8 mouse cellular contexts compared by ENCODE assay signal in the genomic region with DNA sequence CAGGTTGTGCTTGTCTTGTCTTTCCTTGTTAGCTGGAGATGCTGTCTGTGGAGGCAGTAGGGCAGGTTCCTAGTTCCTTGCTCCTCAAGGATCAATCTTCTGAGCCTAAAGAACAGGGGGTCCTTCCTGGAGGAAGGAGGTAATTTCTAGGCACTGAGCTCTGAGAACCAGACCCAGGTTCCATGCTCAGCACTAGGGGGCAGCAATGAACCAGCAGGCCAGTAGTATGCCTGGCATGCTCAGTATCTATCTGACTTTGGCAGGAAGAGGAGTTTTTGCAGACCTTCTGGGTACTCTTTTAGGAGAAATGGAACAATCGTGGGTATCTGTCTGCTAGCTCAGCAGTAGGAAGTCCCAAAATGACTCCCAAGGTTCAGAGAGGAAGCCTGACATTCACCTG. TPM values are rescaled to one million over a fixed set of nuclear protein-coding genes. Genes with fewer than 3 reads are reported as not detected.
DNase-seq lines count a peak whose midpoint lies in the region; ATAC-seq and TF ChIP-seq lines count a peak whose summit lies in the region.

No protein-coding gene starts in this region.

- H3K4me3 ChIP-seq in heart, adult 2 months: no peak overlapping the region
- no peak overlapping the region for H3K4me3 ChIP-seq in limb, embryonic 13.5 days
- H3K4me3 ChIP-seq in midbrain, postnatal 0 days (ENCODE audit: low read depth, low read length): no peak overlapping the region
- no peak overlapping the region for H3K4me3 ChIP-seq in stomach, embryonic 15.5 days (replicated peaks)

- DNase-seq in 416B (ENCODE audit: low read depth): peak; percentile 77
- DNase-seq in adrenal gland, adult 8-10 months: peak; percentile 49
- peak; percentile 54 for DNase-seq in embryo, embryonic 11.5 days (ENCODE audit: low read depth, low spot score)
- DNase-seq in heart, adult 2 months: peak; percentile 71 to 77
- peak; percentile 42 to 74 for DNase-seq in kidney, adult 8-10 months
- DNase-seq in midbrain, postnatal 0 days (ENCODE audit: low spot score): peak; percentile 82

- no peaks in the 10 kb centered on the region for H3K9me3 ChIP-seq in limb, embryonic 13.5 days
- no peaks in the 10 kb centered on the region for H3K9me3 ChIP-seq in midbrain, postnatal 0 days (ENCODE audit: low read length)
- no peaks in the 10 kb centered on the region for H3K9me3 ChIP-seq in stomach, embryonic 15.5 days

- no peaks in the 10 kb centered on the region for H3K79me2 ChIP-seq in heart, adult 2 months (replicated peaks; ENCODE audit: control insufficient read depth, insufficient read depth, low read length)

- intact Hi-C loops in heart, adult 2 months (cut with DNase I): loop anchor here (1.0 to 2.0 kb wide), 4 partner anchors 39 to 128 kb away; no protein-coding TSS in a partner anchor

- TF ChIP-seq EP300 in heart, adult 2 months (IDR thresholded peaks at IDR 0.05; ENCODE audit: insufficient read depth, low read depth, low read length): peak; percentile 96

- ATAC-seq in limb, embryonic 13.5 days (ENCODE audit: low FRiP score, low read depth): peak; percentile 73; the same call in 1 of the 2 replicates
- peak; percentile 53; the same call in 1 of the 2 replicates for ATAC-seq in midbrain, postnatal 0 days (ENCODE audit: low FRiP score)
- ATAC-seq in stomach, embryonic 15.5 days (ENCODE audit: insufficient read depth, low FRiP score, low read depth): peak; percentile 55; the same call in 1 of the 2 replicates

- no peaks in the 10 kb centered on the region for H3K27me3 ChIP-seq in heart, adult 2 months (ENCODE audit: control insufficient read depth, insufficient read depth, low read length)
- no peaks in the 10 kb centered on the region for H3K27me3 ChIP-seq in limb, embryonic 13.5 days
- H3K27me3 ChIP-seq in midbrain, postnatal 0 days (ENCODE audit: insufficient read depth, low read length): no peaks in the 10 kb centered on the region
- no peaks in the 10 kb centered on the region for H3K27me3 ChIP-seq in stomach, embryonic 15.5 days (replicated peaks)

- no peak overlapping the region for H3K4me2 ChIP-seq in limb, embryonic 13.5 days (replicated peaks)
- H3K4me2 ChIP-seq in midbrain, postnatal 0 days (ENCODE audit: low read depth, low read length, poor library complexity, severe bottlenecking): no peak overlapping the region
- H3K4me2 ChIP-seq in stomach, embryonic 15.5 days: no peak overlapping the region

- H3K4me1 ChIP-seq in heart, adult 2 months (ENCODE audit: control insufficient read depth, insufficient read depth, low read length): peaks cover 2% of the 10 kb centered on the region; the same call in 1 of the 2 replicates
- peaks cover 12% of the 10 kb centered on the region; the same call in 1 of the 2 replicates for H3K4me1 ChIP-seq in limb, embryonic 13.5 days
- H3K4me1 ChIP-seq in midbrain, postnatal 0 days (ENCODE audit: insufficient read depth, low read length): peaks cover 11% of the 10 kb centered on the region; the same call in 1 of the 2 replicates
- H3K4me1 ChIP-seq in stomach, embryonic 15.5 days: no peaks in the 10 kb centered on the region

- peak; percentile 98; the same call in 1 of the 2 replicates for TF ChIP-seq CTCF in heart, adult 2 months (IDR thresholded peaks at IDR 0.05)
- peak; percentile 98 for TF ChIP-seq CTCF in midbrain, postnatal 0 days (IDR thresholded peaks at IDR 0.05)

- TF ChIP-seq POLR2A in heart, adult 2 months (IDR thresholded peaks at IDR 0.05; ENCODE audit: insufficient read depth, low read depth, low read length): no peak

- peak overlapping the region; percentile 14; the same call in 1 of the 2 replicates for H3K9ac ChIP-seq in heart, adult 2 months (ENCODE audit: low read depth, low read length)
- H3K9ac ChIP-seq in limb, embryonic 13.5 days: no peak overlapping the region
- H3K9ac ChIP-seq in midbrain, postnatal 0 days (replicated peaks; ENCODE audit: low read length, poor library complexity, severe bottlenecking): no peak overlapping the region
- no peak overlapping the region for H3K9ac ChIP-seq in stomach, embryonic 15.5 days

- peak overlapping the region; percentile 24; the same call in 1 of the 2 replicates for H3K27ac ChIP-seq in heart, adult 2 months
- H3K27ac ChIP-seq in limb, embryonic 13.5 days: no peak overlapping the region
- no peak overlapping the region for H3K27ac ChIP-seq in midbrain, postnatal 0 days (ENCODE audit: low read depth, low read length)
- no peak overlapping the region for H3K27ac ChIP-seq in stomach, embryonic 15.5 days

- WGBS in heart, adult 2 months: 0% methylated on average over 1 of the region's 1 CpGs
- WGBS in limb, embryonic 13.5 days: 15% methylated on average over 1 of the region's 1 CpGs
- 4% methylated on average over 1 of the region's 1 CpGs for WGBS in midbrain, postnatal 0 days
- 3% methylated on average over 1 of the region's 1 CpGs for WGBS in stomach, embryonic 15.5 days

- no peaks in the 10 kb centered on the region for H3K36me3 ChIP-seq in heart, adult 2 months (ENCODE audit: control insufficient read depth, insufficient read depth, low read length)
- H3K36me3 ChIP-seq in limb, embryonic 13.5 days: peaks cover 3% of the 10 kb centered on the region
- no peaks in the 10 kb centered on the region; the same call in 1 of the 2 replicates for H3K36me3 ChIP-seq in midbrain, postnatal 0 days (ENCODE audit: insufficient read depth, low read length)
- no peaks in the 10 kb centered on the region for H3K36me3 ChIP-seq in stomach, embryonic 15.5 days

RNA-seq across cellular contexts. Expression of gene Msantd1, which starts 8.0 kb away (rescaled TPM):
- 1 to 10 TPM; 1.1 to 2.8 (median 2.3) TPM for total RNA-seq in adrenal gland, adult 8-10 months (2022)
- under 1 TPM in 1 of 2 experiments, not detected in 1; 0.66 TPM for total RNA-seq in heart, adult 2 months (2021)
- 0.96 and 1.0 TPM in 2 replicates for polyA plus RNA-seq in heart, adult 2 months (2012; rRNA removed)
- 0.47 and 0.66 TPM in 2 replicates for polyA plus RNA-seq in limb, embryonic 13.5 days (2015; fragmentation: Nextera tagmentation; extraction: Ambion mirVana)
- total RNA-seq in midbrain, postnatal 0 days (2014; rRNA removed): 17.0 and 21.0 TPM in 2 replicates
- polyA plus RNA-seq in midbrain, postnatal 0 days (2015; fragmentation: Nextera tagmentation; extraction: Ambion mirVana): 13.3 and 13.5 TPM in 2 replicates
- polyA plus RNA-seq in stomach, embryonic 15.5 days (2015; fragmentation: Nextera tagmentation; extraction: Ambion mirVana): 0.54 and 0.57 TPM in 2 replicates

RNA-seq across cellular contexts. Expression of gene Rgs12, which starts 33.4 kb away (rescaled TPM):
- 10 to 100 TPM; 20.0 to 27.2 (median 23.1) TPM for total RNA-seq in adrenal gland, adult 8-10 months (2022)
- total RNA-seq in heart, adult 2 months (2021): 10 to 100 TPM; 13.1 to 16.5 TPM
- polyA plus RNA-seq in heart, adult 2 months (2012; rRNA removed): 26.2 and 27.7 TPM in 2 replicates
- polyA plus RNA-seq in limb, embryonic 13.5 days (2015; fragmentation: Nextera tagmentation; extraction: Ambion mirVana): 50.4 and 54.0 TPM in 2 replicates
- 54.8 and 60.8 TPM in 2 replicates for total RNA-seq in midbrain, postnatal 0 days (2014; rRNA removed)
- 29.9 and 30.5 TPM in 2 replicates for polyA plus RNA-seq in midbrain, postnatal 0 days (2015; fragmentation: Nextera tagmentation; extraction: Ambion mirVana)
- polyA plus RNA-seq in stomach, embryonic 15.5 days (2015; fragmentation: Nextera tagmentation; extraction: Ambion mirVana): 26.8 and 28.1 TPM in 2 replicates
